Mouse (Mus musculus) testis, adult 2 months (tissue): ENCODE measurements around the gene Hoxc4. TPM values are rescaled to one million over a fixed set of nuclear protein-coding genes. Genes with fewer than 3 reads are reported as not detected.
A peak's percentile ranks its signal among the peaks of the same experiment; 100 is the strongest.

ENCODE experiments used
- H3K27ac ChIP-seq: fragments of 200-500 bp; 2 replicates; pipeline ENCODE4 v1.5.1; 2012; ENCODE audit warnings: low read depth, low read length; ENCODE audit not compliant: control insufficient read depth, insufficient read depth
- H3K27me3 ChIP-seq: fragments of 200-500 bp; 2 replicates; pipeline ENCODE4 v1.6.1; 2012; ENCODE audit warnings: mild to moderate bottlenecking, low read length, moderate library complexity; ENCODE audit not compliant: control insufficient read depth, insufficient read depth
- H3K36me3 ChIP-seq: fragments of 200-500 bp; 2 replicates; pipeline ENCODE4 v1.6.1; 2012; ENCODE audit warnings: mild to moderate bottlenecking, low read length; ENCODE audit not compliant: control insufficient read depth, insufficient read depth
- H3K4me1 ChIP-seq: fragments of 200-500 bp; 2 replicates; pipeline ENCODE4 v1.6.1; 2012; ENCODE audit warnings: low read length; ENCODE audit not compliant: control insufficient read depth, insufficient read depth
- H3K4me3 ChIP-seq: fragments of 200-500 bp; 2 replicates; pipeline ENCODE4 v1.5.1; 2012; ENCODE audit warnings: low read depth, mild to moderate bottlenecking, low read length, moderate library complexity, mixed read lengths; ENCODE audit not compliant: control insufficient read depth
- CTCF ChIP-seq: fragments of 200-500 bp; IDR thresholded peaks from 2 replicates; pipeline ENCODE4 v1.5.1; 2012; ENCODE audit warnings: low read depth, mild to moderate bottlenecking, inconsistent platforms, low read length, moderate library complexity; ENCODE audit not compliant: control insufficient read depth, insufficient read depth, insufficient replicate concordance
- POLR2A ChIP-seq: fragments of 200-500 bp; IDR thresholded peaks from 2 replicates; pipeline ENCODE4 v1.6.1; 2012; ENCODE audit warnings: low read depth, mild to moderate bottlenecking, inconsistent platforms, low read length, moderate library complexity; ENCODE audit not compliant: control insufficient read depth
- polyA plus RNA-seq: library from polyadenylated mRNA; depleted of rRNA; stranded (reverse); fragments of >200 nt; gene quantifications from 2 replicates; pipeline ENCODE4 v1.2.3, GENCODE M21; 2012

Gene Hoxc4
- polyA plus RNA-seq, 1 experiment: 0.33 TPM

- Histone ChIP-seq H3K27ac (no peak overlapping the region), H3K27me3 (peaks cover 4% of the 10 kb centered on the region), H3K4me3 (no peak overlapping the region; the same call in 1 of the 2 replicates), H3K36me3 (no peaks in the 10 kb centered on the region), H3K4me1 (peaks cover 3% of the 10 kb centered on the region)
- TF ChIP-seq CTCF: no peak
- TF ChIP-seq POLR2A: no peak
Measured at GRCm38 (mm10) chr15:103034043-103034806, 15.5 kb downstream of the Hoxc4 start.

GRCm38 (mm10) chr15:103034807-103035547 lies 16.2 kb downstream of the Hoxc4 start:
- Histone ChIP-seq H3K4me3 (no peak overlapping the region; the same call in none of the 2 replicates), H3K27ac (no peak overlapping the region)

GRCm38 (mm10) chr15:103035548-103035881 lies 16.8 kb downstream of the Hoxc4 start:
- peaks cover 4% of the 10 kb centered on the region for H3K27me3 ChIP-seq
- no peak overlapping the region for H3K27ac ChIP-seq
- no peaks in the 10 kb centered on the region for H3K36me3 ChIP-seq
- peaks cover 3% of the 10 kb centered on the region for H3K4me1 ChIP-seq
- TF ChIP-seq POLR2A (no peak), CTCF (no peak)
- peak overlapping the region; percentile 4; the same call in 1 of the 2 replicates for H3K4me3 ChIP-seq

More at GRCm38 (mm10) chr15:103034807-103035547, 16.2 kb downstream of the Hoxc4 start:
- H3K36me3 ChIP-seq: no peaks in the 10 kb centered on the region
- H3K27me3 ChIP-seq: peaks cover 4% of the 10 kb centered on the region
- TF ChIP-seq POLR2A (no peak), CTCF (no peak)
- peaks cover 3% of the 10 kb centered on the region for H3K4me1 ChIP-seq

- H3K4me3 ChIP-seq: no peak overlapping the region
- peaks cover 4% of the 10 kb centered on the region for H3K27me3 ChIP-seq
- TF ChIP-seq CTCF (no peak), POLR2A (no peak)
- no peak overlapping the region for H3K27ac ChIP-seq
- no peaks in the 10 kb centered on the region for H3K36me3 ChIP-seq
- peaks cover 7% of the 10 kb centered on the region for H3K4me1 ChIP-seq
Measured at GRCm38 (mm10) chr15:103037579-103037978, 18.8 kb downstream of the Hoxc4 start.

- no peak overlapping the region for H3K4me3 ChIP-seq
- TF ChIP-seq CTCF: no peak
- no peak for TF ChIP-seq POLR2A
- peaks cover 7% of the 10 kb centered on the region for H3K4me1 ChIP-seq
- H3K27ac ChIP-seq: no peak overlapping the region
- H3K36me3 ChIP-seq: no peaks in the 10 kb centered on the region
- peaks cover 4% of the 10 kb centered on the region for H3K27me3 ChIP-seq
Measured at GRCm38 (mm10) chr15:103038701-103039480, 20.2 kb downstream of the Hoxc4 start.

GRCm38 (mm10) chr15:103039609-103040008 lies 20.9 kb downstream of the Hoxc4 start:
- Histone ChIP-seq H3K4me3 (no peak overlapping the region), H3K27me3 (peaks cover 4% of the 10 kb centered on the region), H3K36me3 (no peaks in the 10 kb centered on the region), H3K4me1 (peaks cover 7% of the 10 kb centered on the region), H3K27ac (no peak overlapping the region)
- no peak for TF ChIP-seq POLR2A
- no peak for TF ChIP-seq CTCF

GRCm38 (mm10) chr15:103040601-103041000 lies 21.9 kb downstream of the Hoxc4 start:
- H3K4me3 ChIP-seq: no peak overlapping the region
- peaks cover 5% of the 10 kb centered on the region for H3K4me1 ChIP-seq
- H3K27me3 ChIP-seq: peaks cover 2% of the 10 kb centered on the region
- no peaks in the 10 kb centered on the region for H3K36me3 ChIP-seq
- no peak for TF ChIP-seq CTCF
- TF ChIP-seq POLR2A: no peak
- H3K27ac ChIP-seq: no peak overlapping the region
